ENCODE assay signal across 8 mouse cellular contexts in the genomic region with DNA sequence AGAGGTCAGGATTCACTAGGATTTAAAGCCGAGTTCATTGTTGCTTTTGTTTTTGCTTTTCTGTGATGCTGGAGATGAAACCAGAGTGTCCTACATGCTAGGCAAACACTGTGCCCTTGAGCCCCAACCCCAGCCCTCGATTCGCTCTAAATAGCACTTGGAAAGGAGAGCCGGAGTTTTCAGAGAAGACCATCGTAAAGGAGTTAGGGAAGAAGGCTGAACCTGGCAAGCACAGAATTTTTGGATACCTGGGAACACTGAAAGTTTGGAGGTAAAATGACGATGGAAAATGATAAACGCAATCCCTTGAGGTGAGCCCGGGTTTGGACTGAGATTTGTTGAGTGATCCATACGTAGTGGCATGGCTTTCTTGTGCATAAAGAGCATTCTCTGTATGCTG. TPM values are rescaled to one million over a fixed set of nuclear protein-coding genes. Genes with fewer than 3 reads are reported as not detected.
A peak's percentile ranks its signal among the peaks of the same experiment; 100 is the strongest.
DNase-seq lines count a peak whose midpoint lies in the region; ATAC-seq and TF ChIP-seq lines count a peak whose summit lies in the region.

No protein-coding gene starts in this region.

- H3K4me1 ChIP-seq in testis, adult 2 months (ENCODE audit: control insufficient read depth, insufficient read depth, low read length), result peaks cover 14% of the 10 kb centered on the region
- H3K4me1 ChIP-seq in liver, embryonic 16.5 days (ENCODE audit: control insufficient read depth, low read depth, low read length), result peaks cover 11% of the 10 kb centered on the region

- H3K9ac ChIP-seq in liver, embryonic 16.5 days (ENCODE audit: low read depth, low read length), result no peak overlapping the region

- no peaks in the 10 kb centered on the region; the same call in 1 of the 2 replicates for H3K36me3 ChIP-seq in testis, adult 2 months (ENCODE audit: control insufficient read depth, insufficient read depth, low read length)
- no peaks in the 10 kb centered on the region for H3K36me3 ChIP-seq in liver, embryonic 16.5 days (ENCODE audit: control insufficient read depth, insufficient read depth)

- H3K9me3 ChIP-seq in liver, embryonic 16.5 days (replicated peaks; ENCODE audit: control insufficient read depth, low read length), result no peaks in the 10 kb centered on the region

- H3K4me3 ChIP-seq in testis, adult 2 months (ENCODE audit: control insufficient read depth, low read depth, low read length), result peak overlapping the region; percentile 78; the same call in 1 of the 2 replicates
- no peak overlapping the region for H3K4me3 ChIP-seq in liver, embryonic 16.5 days (ENCODE audit: low read depth, low read length)

- TF ChIP-seq POLR2A in testis, adult 2 months (IDR thresholded peaks at IDR 0.05; ENCODE audit: control insufficient read depth, low read depth, low read length), result no peak

- H3K27me3 ChIP-seq in testis, adult 2 months (ENCODE audit: control insufficient read depth, insufficient read depth, low read length), result 0 out of 2 replicates have a peak, but pooled peaks cover 2% of the 10 kb centered on the region
- H3K27me3 ChIP-seq in liver, embryonic 16.5 days (ENCODE audit: control insufficient read depth, insufficient read depth, low read depth, low read length), result peaks cover 35% of the 10 kb centered on the region

- H3K27ac ChIP-seq in testis, adult 2 months (ENCODE audit: control insufficient read depth, insufficient read depth, low read depth, low read length), result no peak overlapping the region
- peak overlapping the region; percentile 26; the same call in 1 of the 2 replicates for H3K27ac ChIP-seq in liver, embryonic 16.5 days (ENCODE audit: low read length)

- 32% methylated on average over 9 of the region's 9 CpGs for WGBS in liver, embryonic 16.5 days (ENCODE audit: insufficient replicate concordance)

- DNase-seq in heart, adult 11 months, result peak; percentile 70
- no peak for DNase-seq in heart, postnatal 10 days
- no peak for DNase-seq in testis, postnatal 14 days (ENCODE audit: low spot score)
- DNase-seq in adrenal gland, adult 2 months, result no peak
- no peak for DNase-seq in left cerebral cortex, postnatal 14 days (ENCODE audit: low spot score in 2 of 2)
- DNase-seq in spleen, adult 18-20 months, result no peak

- ATAC-seq in liver, embryonic 16.5 days (ENCODE audit: low read depth), result no peak

- intact Hi-C loops in heart, postnatal 10 days (cut with DNase I), result no loop called here
- intact Hi-C loops in left cerebral cortex, postnatal 14 days (cut with DNase I), result loop anchor here (5.0 kb wide), 1 partner anchor 44 kb away; no protein-coding TSS in a partner anchor

- H3K4me2 ChIP-seq in liver, embryonic 16.5 days (ENCODE audit: low read depth, low read length), result peak overlapping the region; percentile 53

- no peak for TF ChIP-seq CTCF in testis, adult 2 months (IDR thresholded peaks at IDR 0.05; ENCODE audit: control insufficient read depth, insufficient read depth, insufficient replicate concordance, low read depth, low read length)

RNA-seq across cellular contexts. Expression of a gene that starts 0.6 kb away (rescaled TPM):
- total RNA-seq in heart, postnatal 10 days (2021), result 1 to 10 TPM; 1.1 TPM
- polyA plus RNA-seq in testis, adult 2 months (2012; rRNA removed), result 11.2 and 12.5 TPM in 2 replicates
- polyA plus RNA-seq in liver, embryonic 16.5 days (2015; fragmentation: Nextera tagmentation; extraction: Ambion mirVana), result 5.4 and 8.0 TPM in 2 replicates
- 1 to 10 TPM; 6.3 to 7.7 TPM for total RNA-seq in adrenal gland, adult 2 months (2021)
- polyA plus RNA-seq in adrenal gland, adult 2 months (2012; rRNA removed), result 9.4 and 13.4 TPM in 2 replicates
- 10 to 100 TPM; 36.2 to 37.5 TPM for total RNA-seq in left cerebral cortex, postnatal 14 days (2021)

RNA-seq across cellular contexts. Expression of a gene that starts 17.1 kb away (rescaled TPM):
- total RNA-seq in heart, postnatal 10 days (2021), result 10 to 100 TPM; 16.6 to 19.1 TPM
- polyA plus RNA-seq in testis, adult 2 months (2012; rRNA removed), result 5.2 and 6.2 TPM in 2 replicates
- polyA plus RNA-seq in liver, embryonic 16.5 days (2015; fragmentation: Nextera tagmentation; extraction: Ambion mirVana), result 12.0 and 13.4 TPM in 2 replicates
- 10 to 100 TPM; 24.7 to 37.1 TPM for total RNA-seq in adrenal gland, adult 2 months (2021)
- 7.5 and 9.6 TPM in 2 replicates for polyA plus RNA-seq in adrenal gland, adult 2 months (2012; rRNA removed)
- 10 to 100 TPM; 13.2 to 14.7 TPM for total RNA-seq in left cerebral cortex, postnatal 14 days (2021)

RNA-seq across cellular contexts. Expression of a gene that starts 17.9 kb away (rescaled TPM):
- total RNA-seq in heart, postnatal 10 days (2021), result 10 to 100 TPM; 49.1 to 51.6 TPM
- 43.4 and 46.8 TPM in 2 replicates for polyA plus RNA-seq in testis, adult 2 months (2012; rRNA removed)
- 27.0 and 29.0 TPM in 2 replicates for polyA plus RNA-seq in liver, embryonic 16.5 days (2015; fragmentation: Nextera tagmentation; extraction: Ambion mirVana)
- total RNA-seq in adrenal gland, adult 2 months (2021), result 10 to 100 TPM; 45.2 to 55.1 TPM
- 196 and 208 TPM in 2 replicates for polyA plus RNA-seq in adrenal gland, adult 2 months (2012; rRNA removed)
- 10 to 100 TPM; 41.2 to 44.6 TPM for total RNA-seq in left cerebral cortex, postnatal 14 days (2021)

RNA-seq across cellular contexts. Expression of a gene that starts 25.9 kb away (rescaled TPM):
- 10 to 100 TPM; 60.9 to 77.8 TPM for total RNA-seq in heart, postnatal 10 days (2021)
- 36.2 and 42.3 TPM in 2 replicates for polyA plus RNA-seq in testis, adult 2 months (2012; rRNA removed)
- 4.6 and 4.7 TPM in 2 replicates for polyA plus RNA-seq in liver, embryonic 16.5 days (2015; fragmentation: Nextera tagmentation; extraction: Ambion mirVana)
- total RNA-seq in adrenal gland, adult 2 months (2021), result 100 to 1,000 TPM in 1 of 2 experiments, 10 to 100 TPM in 1; 52.8 to 111 TPM
- 313 and 342 TPM in 2 replicates for polyA plus RNA-seq in adrenal gland, adult 2 months (2012; rRNA removed)
- total RNA-seq in left cerebral cortex, postnatal 14 days (2021), result 10 to 100 TPM; 28.9 to 31.6 TPM

RNA-seq across cellular contexts. Expression of a gene that starts 57.2 kb away (rescaled TPM):
- total RNA-seq in heart, postnatal 10 days (2021), result under 1 TPM in 1 of 2 experiments, not detected in 1; 0.22 TPM
- polyA plus RNA-seq in testis, adult 2 months (2012; rRNA removed), result 1.0 and 1.1 TPM in 2 replicates
- not detected in 2 replicates for polyA plus RNA-seq in liver, embryonic 16.5 days (2015; fragmentation: Nextera tagmentation; extraction: Ambion mirVana)
- total RNA-seq in adrenal gland, adult 2 months (2021), result under 1 TPM in 1 of 2 experiments, not detected in 1; 0.09 TPM
- polyA plus RNA-seq in adrenal gland, adult 2 months (2012; rRNA removed), result 0.62 and 0.65 TPM in 2 replicates
- total RNA-seq in left cerebral cortex, postnatal 14 days (2021), result 1 to 10 TPM; 3.3 to 3.4 TPM

Comparison
In these comparisons a context has a peak if more than half of its experiments do, and no peak if none do; other contexts are left out.
1. RNA of a gene that starts 0.6 kb away (total RNA-seq): 36.2 to 37.5 TPM in left cerebral cortex, postnatal 14 days; 6.3 to 7.7 TPM in adrenal gland, adult 2 months and 1.1 TPM in heart, postnatal 10 days; every median in the first group is over 4 times any median in the second.